Mouse (Mus musculus) MEL (cell line): Measurements from ENCODE around the gene Rpl7a.

Experiments used
- CTCF ChIP-seq, 3 experiments: IDR thresholded peaks in 2 of 3; conservative IDR thresholded peaks in 1 of 3; 2 replicates each; pipeline ENCODE4 v1.5.1; 2011 to 2012; ENCODE audit warnings: low read length in 3 of 3, low read depth in 2 of 3, mild to moderate bottlenecking in 2 of 3, improper control_type of control experiment in 1 of 3, inconsistent platforms in 1 of 3, mixed read lengths in 1 of 3, moderate library complexity in 1 of 3; ENCODE audit not compliant: control insufficient read depth in 1 of 3, insufficient read depth in 1 of 3, poor library complexity in 1 of 3, severe bottlenecking in 1 of 3
- ETS1 ChIP-seq: IDR thresholded peaks from 2 replicates; pipeline ENCODE4 v1.6.1; 2012; ENCODE audit warnings: low read depth, mild to moderate bottlenecking, inconsistent platforms, low read length, improper control_type of control experiment, moderate library complexity
- GABPA ChIP-seq: IDR thresholded peaks from 2 replicates; pipeline ENCODE4 v1.6.1; 2012; ENCODE audit warnings: low read depth, mild to moderate bottlenecking, inconsistent platforms, low read length, improper control_type of control experiment, moderate library complexity
- MAFK ChIP-seq: IDR thresholded peaks from 2 replicates; pipeline ENCODE4 v1.6.1; 2011; ENCODE audit warnings: low read depth, mild to moderate bottlenecking, low read length, improper control_type of control experiment, borderline replicate concordance
- NRF1 ChIP-seq: IDR thresholded peaks from 2 replicates; pipeline ENCODE4 v1.6.1; 2014; ENCODE audit warnings: low read depth, mild to moderate bottlenecking, inconsistent platforms, low read length, improper control_type of control experiment, moderate library complexity; ENCODE audit not compliant: poor library complexity, insufficient read depth, severe bottlenecking
- POLR2A ChIP-seq, 2 experiments: IDR thresholded peaks; 2 replicates each; pipeline ENCODE4 v1.6.1; 2011 to 2012; ENCODE audit warnings: low read length in 2 of 2, mild to moderate bottlenecking in 2 of 2, control low read depth in 1 of 2, improper control_type of control experiment in 1 of 2, low read depth in 1 of 2, moderate library complexity in 1 of 2; ENCODE audit not compliant: control insufficient read depth in 1 of 2, insufficient read depth in 1 of 2, poor library complexity in 1 of 2
- POLR2AphosphoS2 ChIP-seq: IDR thresholded peaks from 2 replicates; pipeline ENCODE4 v1.6.1; 2011; ENCODE audit warnings: low read length, improper control_type of control experiment
- RCOR1 ChIP-seq: IDR thresholded peaks from 2 replicates; pipeline ENCODE4 v1.6.1; 2012; ENCODE audit warnings: low read depth, mild to moderate bottlenecking, inconsistent platforms, low read length, improper control_type of control experiment
- SMC3 ChIP-seq: IDR thresholded peaks from 2 replicates; pipeline ENCODE4 v1.6.1; 2011; ENCODE audit warnings: low read depth, low read length, improper control_type of control experiment
- USF1 ChIP-seq: IDR thresholded peaks from 2 replicates; pipeline ENCODE4 v1.6.1; 2014; ENCODE audit warnings: low read depth, mild to moderate bottlenecking, inconsistent platforms, low read length, improper control_type of control experiment, moderate library complexity
- USF2 ChIP-seq, 2 experiments: IDR thresholded peaks; 2 replicates each; pipeline ENCODE4 v1.6.1; 2011 to 2012; ENCODE audit warnings: improper control_type of control experiment in 2 of 2, low read length in 2 of 2, borderline replicate concordance in 1 of 2, inconsistent platforms in 1 of 2, low read depth in 1 of 2, mild to moderate bottlenecking in 1 of 2; ENCODE audit not compliant: insufficient read depth in 1 of 2

DNA sequence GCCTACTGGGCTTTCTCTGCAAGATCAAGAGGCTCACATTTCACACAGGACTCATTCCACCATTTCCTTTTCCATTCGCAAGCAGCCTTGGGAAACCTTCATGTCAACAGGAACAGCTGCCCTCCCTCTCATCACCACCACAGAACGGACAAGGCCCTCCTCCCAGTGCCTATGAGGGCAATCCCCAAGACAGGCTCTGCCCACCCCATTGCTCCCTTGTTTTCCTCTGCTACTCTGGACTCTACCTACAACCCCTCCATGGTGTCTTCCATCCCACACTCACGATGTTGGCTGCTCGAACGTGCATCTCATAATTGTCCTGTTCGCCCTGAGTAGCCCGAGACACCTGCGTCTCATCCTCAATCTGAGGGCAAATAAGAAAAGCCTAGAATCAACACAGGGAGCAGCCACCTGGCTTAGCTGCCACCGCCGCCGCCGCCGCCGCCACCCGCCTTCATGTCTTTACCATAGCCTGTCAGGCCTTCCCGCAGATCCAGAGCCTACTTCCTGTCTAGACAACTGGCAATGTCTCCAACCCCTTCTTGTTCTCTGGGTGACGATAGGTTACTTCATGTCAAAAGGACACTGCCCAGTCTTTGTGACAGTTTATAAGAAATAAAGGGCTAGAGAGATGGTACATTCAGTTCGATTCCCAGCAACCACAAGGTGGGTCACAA, 1.7 kb upstream of the Rpl7a start:
- TF ChIP-seq ETS1 (no peak), CTCF (IDR thresholded peaks at IDR 0.05 in 2 of 3, conservative IDR thresholded peaks at IDR 0.05 in 1 of 3; ENCODE audit: control insufficient read depth in 1 of 3, insufficient read depth in 1 of 3, low read depth in 2 of 3, low read length in 3 of 3, poor library complexity in 1 of 3, severe bottlenecking in 1 of 3) (no peak), USF2 (IDR thresholded peaks at IDR 0.05; ENCODE audit: borderline replicate concordance in 1 of 2, insufficient read depth in 1 of 2, low read depth in 1 of 2, low read length in 2 of 2) (no peak), USF1 (no peak), GABPA (no peak), POLR2AphosphoS2 (no peak), MAFK (no peak), RCOR1 (no peak), NRF1 (no peak), SMC3 (no peak), POLR2A (IDR thresholded peaks at IDR 0.05; ENCODE audit: control insufficient read depth in 1 of 2, insufficient read depth in 1 of 2, low read depth in 1 of 2, low read length in 2 of 2, poor library complexity in 1 of 2) (no peak)
